ENCODE assay signal across 8 mouse cellular contexts in the genomic region with DNA sequence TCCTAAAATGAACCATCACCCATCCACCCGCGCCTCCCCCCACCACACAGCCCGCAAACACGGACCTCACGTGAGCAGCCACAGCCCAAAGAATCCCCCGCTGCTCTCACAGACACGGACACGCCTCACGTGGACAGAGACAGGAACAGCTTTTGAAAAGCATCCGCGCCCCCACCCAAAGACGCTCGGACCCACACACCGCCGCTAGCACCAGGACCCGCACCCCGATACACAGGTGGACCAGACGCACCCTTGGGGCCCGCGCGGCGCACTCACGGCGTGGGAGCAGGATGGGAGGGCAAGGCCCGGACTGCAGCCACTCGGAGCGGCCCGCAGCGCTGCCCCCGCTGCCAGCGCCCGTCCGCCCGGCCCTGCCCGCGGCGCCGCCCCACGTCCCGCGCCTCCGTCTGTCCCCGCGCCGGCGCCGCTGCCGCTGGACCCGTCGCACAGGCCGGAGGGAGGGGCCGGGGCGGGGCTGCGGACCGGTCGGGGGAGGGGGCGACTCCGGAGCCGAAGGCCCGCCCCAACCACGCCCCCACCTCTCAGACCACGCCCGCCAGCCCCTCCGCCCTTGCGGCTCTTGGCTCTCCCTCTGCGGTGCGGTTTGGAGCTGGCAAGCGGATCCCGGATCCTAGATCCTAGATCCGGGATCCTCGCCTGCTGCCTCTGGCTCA. TPM values are rescaled to one million over a fixed set of nuclear protein-coding genes. Genes with fewer than 3 reads are reported as not detected.
DNase-seq lines count a peak whose midpoint lies in the region; ATAC-seq and TF ChIP-seq lines count a peak whose summit lies in the region.

Gene Trim3, minus strand, starts transcription at position 445 of the 674 bp plus-strand sequence.

- H3K4me2 ChIP-seq in embryonic facial prominence, embryonic 13.5 days: peak within 1 kb of the TSS; percentile 88
- H3K4me2 ChIP-seq in limb, embryonic 11.5 days (ENCODE audit: low read depth, severe bottlenecking): peak within 1 kb of the TSS; percentile 76
- peak within 1 kb of the TSS; percentile 80 for H3K4me2 ChIP-seq in midbrain, embryonic 13.5 days (replicated peaks)

- 1% methylated on average over 69 of the region's 71 CpGs for WGBS in embryonic facial prominence, embryonic 13.5 days
- under 1% methylated on average over 61 of the region's 71 CpGs for WGBS in kidney, adult 2 months
- WGBS in limb, embryonic 11.5 days: 1% methylated on average over 51 of the region's 71 CpGs
- WGBS in midbrain, embryonic 13.5 days: 1% methylated on average over 49 of the region's 71 CpGs

- no peaks in the 10 kb centered on the region for H3K27me3 ChIP-seq in embryonic facial prominence, embryonic 13.5 days
- H3K27me3 ChIP-seq in kidney, adult 2 months (replicated peaks; ENCODE audit: control insufficient read depth, insufficient read depth, low read length): no peaks in the 10 kb centered on the region
- H3K27me3 ChIP-seq in limb, embryonic 11.5 days (ENCODE audit: control insufficient read depth, insufficient read depth, low read length): no peaks in the 10 kb centered on the region
- no peaks in the 10 kb centered on the region for H3K27me3 ChIP-seq in midbrain, embryonic 13.5 days

- DNase-seq in 3T3-L1 (ENCODE audit: low read depth, low spot score): peak; percentile 77
- DNase-seq in adrenal gland, postnatal 4 days (ENCODE audit: low spot score in 2 of 2): peak; percentile 84 to 87
- DNase-seq in heart, adult 18-20 months: peak; percentile 94
- peak; percentile 95 for DNase-seq in kidney, adult 2 months
- DNase-seq in limb, embryonic 11.5 days (ENCODE audit: low spot score): peak; percentile 92
- peak; percentile 70 for DNase-seq in spleen, adult 12 weeks (ENCODE audit: low spot score)

- peak within 1 kb of the TSS; percentile 87 for H3K4me3 ChIP-seq in embryonic facial prominence, embryonic 13.5 days
- H3K4me3 ChIP-seq in kidney, adult 2 months (ENCODE audit: insufficient read depth, low read depth, low read length): peak within 1 kb of the TSS; percentile 91
- peak within 1 kb of the TSS; percentile 77 for H3K4me3 ChIP-seq in limb, embryonic 11.5 days (ENCODE audit: low read depth, low read length)
- H3K4me3 ChIP-seq in midbrain, embryonic 13.5 days (replicated peaks): peak within 1 kb of the TSS; percentile 83

- H3K36me3 ChIP-seq in embryonic facial prominence, embryonic 13.5 days: peaks cover 28% of the 10 kb centered on the region
- H3K36me3 ChIP-seq in kidney, adult 2 months (ENCODE audit: control insufficient read depth, insufficient read depth, low read length): no peaks in the 10 kb centered on the region
- peaks cover 4% of the 10 kb centered on the region; the same call in 1 of the 2 replicates for H3K36me3 ChIP-seq in limb, embryonic 11.5 days (ENCODE audit: control insufficient read depth, insufficient read depth, low read length)
- peaks cover 27% of the 10 kb centered on the region for H3K36me3 ChIP-seq in midbrain, embryonic 13.5 days

- H3K27ac ChIP-seq in embryonic facial prominence, embryonic 13.5 days: peak within 1 kb of the TSS; percentile 55
- H3K27ac ChIP-seq in kidney, adult 2 months (ENCODE audit: insufficient read depth, low read depth, low read length): peak within 1 kb of the TSS; percentile 67
- no peak within 1 kb of the TSS for H3K27ac ChIP-seq in limb, embryonic 11.5 days (replicated peaks; ENCODE audit: low read depth, low read length)
- H3K27ac ChIP-seq in midbrain, embryonic 13.5 days: peak within 1 kb of the TSS; percentile 89

- H3K9me3 ChIP-seq in embryonic facial prominence, embryonic 13.5 days: no peaks in the 10 kb centered on the region
- H3K9me3 ChIP-seq in limb, embryonic 11.5 days (ENCODE audit: control insufficient read depth, low read length): no peaks in the 10 kb centered on the region
- no peaks in the 10 kb centered on the region for H3K9me3 ChIP-seq in midbrain, embryonic 13.5 days

- peaks cover 37% of the 10 kb centered on the region for H3K4me1 ChIP-seq in embryonic facial prominence, embryonic 13.5 days
- H3K4me1 ChIP-seq in kidney, adult 2 months (ENCODE audit: control insufficient read depth, insufficient read depth, low read length): peaks cover 14% of the 10 kb centered on the region
- H3K4me1 ChIP-seq in limb, embryonic 11.5 days (ENCODE audit: control insufficient read depth, insufficient read depth, low read length): peaks cover 3% of the 10 kb centered on the region; the same call in 1 of the 2 replicates
- H3K4me1 ChIP-seq in midbrain, embryonic 13.5 days (replicated peaks): peaks cover 56% of the 10 kb centered on the region

- no peak for TF ChIP-seq CTCF in kidney, adult 2 months (conservative IDR thresholded peaks at IDR 0.05; ENCODE audit: insufficient read depth, insufficient read length, low read depth, low read length)

- peak; percentile 89 for ATAC-seq in embryonic facial prominence, embryonic 13.5 days (ENCODE audit: insufficient number of reproducible peaks, insufficient read depth, low FRiP score, low TSS enrichment, low read depth)
- ATAC-seq in limb, embryonic 11.5 days (ENCODE audit: insufficient number of reproducible peaks, low FRiP score, low TSS enrichment, low read depth): peak; percentile 90
- peak; percentile 88 for ATAC-seq in midbrain, embryonic 13.5 days

- H3K9ac ChIP-seq in embryonic facial prominence, embryonic 13.5 days: peak within 1 kb of the TSS; percentile 88
- peak within 1 kb of the TSS; percentile 83 for H3K9ac ChIP-seq in limb, embryonic 11.5 days (ENCODE audit: low read length)
- peak within 1 kb of the TSS; percentile 90 for H3K9ac ChIP-seq in midbrain, embryonic 13.5 days (replicated peaks)

- TF ChIP-seq POLR2A in kidney, adult 2 months (IDR thresholded peaks at IDR 0.05; ENCODE audit: low read depth, low read length): no peak

RNA-seq across cellular contexts. Expression of gene Trim3, which starts in this region (rescaled TPM):
- 10 to 100 TPM; 51.4 to 56.7 TPM for total RNA-seq in adrenal gland, postnatal 4 days (2021)
- 41.3 and 49.1 TPM in 2 replicates for polyA plus RNA-seq in embryonic facial prominence, embryonic 13.5 days (2015; fragmentation: Nextera tagmentation; extraction: Ambion mirVana)
- total RNA-seq in heart, adult 18-20 months (2021): 10 to 100 TPM; 20.7 to 21.3 TPM
- 43.9 and 62.0 TPM in 2 replicates for polyA plus RNA-seq in kidney, adult 2 months (2012; rRNA removed)
- polyA plus RNA-seq in limb, embryonic 11.5 days (2014; fragmentation: Nextera tagmentation; extraction: Ambion mirVana): 22.7 and 25.8 TPM in 2 replicates
- polyA plus RNA-seq in midbrain, embryonic 13.5 days (2015; fragmentation: Nextera tagmentation; extraction: Ambion mirVana): 65.4 and 74.5 TPM in 2 replicates
